Mouse (Mus musculus) bone marrow, adult 2 months (tissue): ENCODE data around the gene Wdr78. TPM values are rescaled to one million over a fixed set of nuclear protein-coding genes. Genes with fewer than 3 reads are reported as not detected.
A peak's percentile ranks its signal among the peaks of the same experiment; 100 is the strongest.

Experiments used
- H3K27ac ChIP-seq: fragments of 200-500 bp; 2 replicates; pipeline ENCODE4 v1.5.1; 2012; ENCODE audit warnings: low read depth, mild to moderate bottlenecking, control low read depth, inconsistent platforms, low read length; ENCODE audit not compliant: control insufficient read depth, poor library complexity, insufficient read depth
- H3K4me1 ChIP-seq: fragments of 200-500 bp; 2 replicates; pipeline ENCODE4 v1.6.1; 2011; ENCODE audit warnings: low read length; ENCODE audit not compliant: control insufficient read depth, insufficient read depth
- H3K4me3 ChIP-seq: fragments of 200-500 bp; replicated peaks from 2 replicates; pipeline ENCODE3; 2011; ENCODE audit warnings: mild to moderate bottlenecking, low read depth, low read length, control low read depth; ENCODE audit not compliant: control insufficient read depth
- CTCF ChIP-seq: fragments of 200-500 bp; IDR thresholded peaks from 2 replicates; pipeline ENCODE4 v1.5.1; 2011; ENCODE audit warnings: low read length, control low read depth; ENCODE audit not compliant: control insufficient read depth, insufficient read depth
- POLR2A ChIP-seq: fragments of 200-500 bp; IDR thresholded peaks from 2 replicates; pipeline ENCODE4 v1.6.1; 2011; ENCODE audit warnings: low read depth, mild to moderate bottlenecking, control low read depth, low read length, borderline replicate concordance; ENCODE audit not compliant: control insufficient read depth
- WGBS: fragments of 180-500 bp; shearing (Covaris S2); methylation state at CpG from one replicate; pipeline ENCODE4 v1.1.7; 2018; 5-methylcytosine and 5-hydroxymethylcytosine counted together
- polyA plus RNA-seq: library from polyadenylated mRNA; stranded (reverse); fragments of >200 nt; gene quantifications from 2 replicates; pipeline ENCODE4 v1.2.4, GENCODE M21; 2011; ENCODE audit warnings: low replicate concordance; ENCODE audit not compliant: missing spikeins, insufficient read depth, insufficient read length

The Wdr78 gene
- polyA plus RNA-seq: 0.72 and 2.0 TPM in 2 replicates

DNA sequence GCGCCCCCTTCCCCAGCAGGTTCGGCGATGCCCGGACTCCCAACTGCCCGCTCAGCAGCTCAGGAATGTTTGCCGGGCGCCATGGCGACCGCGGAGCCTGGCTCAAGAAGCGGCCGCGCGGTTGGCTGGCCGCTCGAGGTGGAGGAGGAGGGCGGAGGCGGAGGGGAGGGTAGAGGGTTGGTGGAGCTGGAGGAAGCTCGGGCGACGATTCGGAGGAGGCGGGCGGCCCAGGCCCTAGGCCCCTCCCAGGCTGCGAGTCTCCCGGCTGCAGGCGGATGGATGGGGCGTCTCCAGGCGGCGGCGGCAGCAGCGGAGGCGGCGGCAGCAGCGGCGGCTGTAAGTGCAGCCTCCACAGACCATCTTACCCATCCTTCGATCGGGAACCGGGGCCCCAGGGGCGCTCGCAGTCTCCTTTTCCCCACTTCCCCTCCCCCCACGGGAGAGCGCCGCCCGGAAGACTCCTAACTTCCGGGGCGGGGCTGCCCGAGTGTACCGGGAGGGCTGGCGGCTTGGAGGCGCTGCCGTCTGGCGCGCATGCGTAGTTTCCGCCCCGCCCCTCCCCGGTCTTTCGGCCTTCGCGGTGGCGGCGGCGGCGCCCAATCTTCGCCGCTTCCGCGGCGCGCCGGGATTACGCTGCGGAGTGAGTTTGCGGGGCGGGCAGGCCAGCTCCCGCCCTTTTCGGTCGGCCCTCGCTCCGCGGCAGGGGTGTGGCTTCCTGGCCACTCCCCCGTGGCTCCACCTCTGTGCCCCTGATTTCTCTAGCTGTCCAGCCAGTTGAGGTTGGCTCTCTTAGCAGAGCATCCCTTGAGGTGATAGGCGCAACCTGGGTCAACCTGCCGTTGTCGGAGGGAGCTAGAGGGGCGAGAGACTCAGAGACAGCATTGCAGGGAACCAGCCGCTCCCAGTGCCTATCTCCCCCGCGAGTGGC, at the start of gene Wdr78, which contains the start of gene Mier1:
Wdr78 (minus strand) TSS at position 372 of the 928 bp plus-strand sequence.
Mier1 (plus strand) TSS at position 207 of the 928 bp plus-strand sequence.
- Histone ChIP-seq H3K4me1 (peaks cover 3% of the 10 kb centered on the region), H3K27ac (peak within 1 kb of the TSS; percentile 99), H3K4me3 (peak within 1 kb of the TSS; percentile 97)
- no peak for TF ChIP-seq CTCF
- peak; percentile 68; the same call in 1 of the 2 replicates for TF ChIP-seq POLR2A
- under 1% methylated on average over 86 of the region's 90 CpGs for WGBS

DNA sequence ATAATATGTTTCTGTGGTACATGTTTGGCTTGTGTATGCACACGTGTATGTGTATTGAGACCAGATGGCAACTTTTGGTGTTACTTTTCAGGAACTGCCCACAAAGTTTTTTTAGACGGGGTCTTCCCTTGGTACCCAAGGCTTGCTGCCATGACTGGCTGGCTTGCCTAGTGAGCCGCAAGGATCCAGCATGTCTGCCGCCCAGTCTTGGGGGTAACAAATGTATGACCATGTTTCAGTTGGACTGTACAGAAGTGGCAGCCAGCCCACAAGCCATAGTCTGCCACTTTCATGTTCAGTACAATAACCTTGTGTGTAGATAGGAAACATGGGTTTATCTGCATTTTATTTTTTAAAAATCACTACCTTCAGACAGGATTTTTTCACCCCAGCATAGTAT, 44.4 kb upstream of the Wdr78 start:
- no peak overlapping the region for H3K27ac ChIP-seq
- H3K4me3 ChIP-seq: no peak overlapping the region
- 91% methylated on average over 4 of the region's 4 CpGs for WGBS
- no peaks in the 10 kb centered on the region for H3K4me1 ChIP-seq
- TF ChIP-seq POLR2A (no peak), CTCF (no peak)

GRCm38 (mm10) chr4:103151946-103152345, 37.6 kb upstream of the Wdr78 start:
- TF ChIP-seq CTCF (no peak), POLR2A (no peak)
- WGBS: 93% methylated on average over 5 of the region's 5 CpGs
- H3K27ac ChIP-seq: no peak overlapping the region

DNA sequence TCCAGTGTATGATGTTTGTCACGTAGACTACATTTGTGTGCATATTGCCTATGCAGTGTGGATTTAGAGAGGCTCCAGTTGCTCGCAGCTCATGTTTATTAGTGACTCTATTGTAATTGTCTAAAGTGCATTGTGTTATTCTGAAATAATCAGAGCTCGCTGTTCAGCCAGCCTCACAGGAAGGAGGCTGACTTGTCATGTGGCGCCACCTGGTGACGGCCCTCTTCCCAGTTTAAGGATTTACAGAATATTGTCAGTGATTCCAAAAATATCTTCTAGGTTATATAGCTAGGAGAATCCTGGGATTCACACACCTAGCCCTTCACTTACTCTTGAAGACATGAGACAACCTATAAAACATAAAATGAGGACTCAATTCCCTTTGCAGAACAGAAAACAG, 32.0 kb upstream of the Wdr78 start:
- WGBS: 51% methylated on average over 5 of the region's 5 CpGs
- TF ChIP-seq CTCF (peak; percentile 87), POLR2A (no peak)
- Histone ChIP-seq H3K4me1 (no peaks in the 10 kb centered on the region), H3K4me3 (no peak overlapping the region), H3K27ac (no peak overlapping the region)

More at GRCm38 (mm10) chr4:103151946-103152345, 37.6 kb upstream of the Wdr78 start:
- Histone ChIP-seq H3K4me1 (no peaks in the 10 kb centered on the region), H3K4me3 (no peak overlapping the region)

DNA sequence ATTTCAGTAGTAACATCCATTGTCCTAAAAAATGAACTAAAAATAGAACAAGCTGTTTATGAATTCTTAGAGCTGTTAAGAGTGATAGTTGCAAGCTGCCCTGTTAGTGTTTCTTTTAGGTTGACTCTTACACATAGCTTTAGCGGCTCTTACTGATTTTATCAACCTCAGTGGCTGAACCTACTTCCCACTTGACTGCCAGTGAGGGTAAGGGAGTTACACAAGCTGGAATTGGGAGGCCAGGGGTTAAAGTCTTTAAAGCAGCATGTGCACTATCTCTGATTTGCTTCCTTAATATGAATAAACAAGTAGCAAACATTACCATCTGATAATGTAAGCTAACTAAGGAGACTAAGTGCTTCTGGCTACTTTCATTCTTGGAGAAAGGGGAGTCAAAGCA, 22.6 kb upstream of the Wdr78 start:
- WGBS: 16% methylated on average over 1 of the region's 1 CpGs

GRCm38 (mm10) chr4:103126533-103126932, 12.2 kb upstream of the Wdr78 start:
- WGBS: 66% methylated on average over 4 of the region's 4 CpGs

More for the DNA sequence above, 22.6 kb upstream of the Wdr78 start:
- Histone ChIP-seq H3K4me3 (no peak overlapping the region), H3K27ac (no peak overlapping the region), H3K4me1 (no peaks in the 10 kb centered on the region)
- TF ChIP-seq POLR2A: no peak
- no peak for TF ChIP-seq CTCF

GRCm38 (mm10) chr4:103123606-103124005, 9.3 kb upstream of the Wdr78 start:
- TF ChIP-seq CTCF (no peak), POLR2A (no peak)
- no peak overlapping the region for H3K4me3 ChIP-seq
- H3K27ac ChIP-seq: no peak overlapping the region
- H3K4me1 ChIP-seq: peaks cover 3% of the 10 kb centered on the region; the same call in 1 of the 2 replicates

More at GRCm38 (mm10) chr4:103126533-103126932, 12.2 kb upstream of the Wdr78 start:
- peaks cover 2% of the 10 kb centered on the region; the same call in 1 of the 2 replicates for H3K4me1 ChIP-seq
- no peak overlapping the region for H3K4me3 ChIP-seq
- TF ChIP-seq CTCF (no peak), POLR2A (no peak)
- no peak overlapping the region for H3K27ac ChIP-seq

DNA sequence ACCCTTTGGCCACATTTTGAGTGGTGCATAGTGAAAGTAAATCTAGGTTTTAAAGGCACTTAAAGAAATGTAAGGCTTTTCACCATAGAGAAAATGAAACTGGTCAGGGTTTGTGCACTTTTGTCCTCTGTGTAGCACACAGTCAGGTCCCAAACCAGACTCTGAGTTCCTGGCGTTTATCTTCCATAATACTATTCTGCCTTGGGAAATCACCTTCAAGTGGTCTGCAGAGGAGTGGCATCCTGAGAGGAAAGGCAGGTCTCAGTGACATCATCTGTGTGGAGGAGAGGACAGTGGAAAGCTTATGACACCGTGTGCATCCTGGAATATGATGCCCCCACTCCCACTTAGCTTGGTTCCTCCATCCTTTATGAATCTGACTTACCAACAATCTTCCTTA, 8.7 kb upstream of the Wdr78 start:
- 5% methylated on average over 2 of the region's 2 CpGs for WGBS
- Histone ChIP-seq H3K4me1 (peaks cover 3% of the 10 kb centered on the region; the same call in 1 of the 2 replicates), H3K4me3 (peak overlapping the region; percentile 38), H3K27ac (no peak overlapping the region)
- TF ChIP-seq CTCF (no peak), POLR2A (no peak)
